Mouse (Mus musculus) liver, adult (tissue): ENCODE data around the gene Catsper4.

Experiments
- GATA4 ChIP-seq: IDR thresholded peaks from 2 replicates; pipeline ENCODE4 v1.6.1; 2014; ENCODE audit warnings: mild to moderate bottlenecking, low read length; ENCODE audit not compliant: insufficient replicate concordance

Gene Catsper4

GRCm38 (mm10) chr4:134227194-134227593, at the start of gene Catsper4:
Gene Catsper4, minus strand, starts transcription at chr4:134227383.
- no peak for TF ChIP-seq GATA4

- peak; percentile 48; the same call in 1 of the 2 replicates for TF ChIP-seq GATA4
Observed at GRCm38 (mm10) chr4:134273417-134274345, 46.5 kb upstream of the Catsper4 start.

GRCm38 (mm10) chr4:134272731-134273416, 45.7 kb upstream of the Catsper4 start:
- TF ChIP-seq GATA4 = no peak

- no peak for TF ChIP-seq GATA4
Observed at GRCm38 (mm10) chr4:134271979-134272378, 44.8 kb upstream of the Catsper4 start.

GRCm38 (mm10) chr4:134268102-134268655, 41.0 kb upstream of the Catsper4 start:
- no peak for TF ChIP-seq GATA4

- TF ChIP-seq GATA4 = no peak
Observed at GRCm38 (mm10) chr4:134265860-134266585, 38.8 kb upstream of the Catsper4 start.

- no peak for TF ChIP-seq GATA4
Observed at GRCm38 (mm10) chr4:134263191-134263590, 36.0 kb upstream of the Catsper4 start.

GRCm38 (mm10) chr4:134258354-134258753, 31.2 kb upstream of the Catsper4 start:
- no peak for TF ChIP-seq GATA4

- TF ChIP-seq GATA4 = no peak
Observed at GRCm38 (mm10) chr4:134257198-134258009, 30.2 kb upstream of the Catsper4 start.

GRCm38 (mm10) chr4:134256407-134257197, 29.4 kb upstream of the Catsper4 start:
- no peak for TF ChIP-seq GATA4

- no peak for TF ChIP-seq GATA4
Observed at GRCm38 (mm10) chr4:134255854-134256253, 28.7 kb upstream of the Catsper4 start.

- no peak for TF ChIP-seq GATA4
Observed at GRCm38 (mm10) chr4:134254835-134255234, 27.7 kb upstream of the Catsper4 start.

- TF ChIP-seq GATA4 = no peak
Observed at GRCm38 (mm10) chr4:134253722-134254324, 26.6 kb upstream of the Catsper4 start, which contains the start of gene Grrp1. Gene Grrp1, minus strand, starts transcription at chr4:134254106.
